Mouse (Mus musculus): ENCODE results near the gene Sfmbt2. TPM values are rescaled to one million over a fixed set of nuclear protein-coding genes. Genes with fewer than 3 reads are reported as not detected.
A peak's percentile ranks its signal among the peaks of the same experiment; 100 is the strongest.

Gene Sfmbt2
- total RNA-seq, 2 experiments from 2014 or later, result 2.2 to 2.3 TPM

- DNase-seq (ENCODE audit: low spot score in 2 of 2), result no peak
Measured at GRCm38 (mm10) chr2:10371899-10372298, 1.6 kb downstream of the Sfmbt2 start.

DNA sequence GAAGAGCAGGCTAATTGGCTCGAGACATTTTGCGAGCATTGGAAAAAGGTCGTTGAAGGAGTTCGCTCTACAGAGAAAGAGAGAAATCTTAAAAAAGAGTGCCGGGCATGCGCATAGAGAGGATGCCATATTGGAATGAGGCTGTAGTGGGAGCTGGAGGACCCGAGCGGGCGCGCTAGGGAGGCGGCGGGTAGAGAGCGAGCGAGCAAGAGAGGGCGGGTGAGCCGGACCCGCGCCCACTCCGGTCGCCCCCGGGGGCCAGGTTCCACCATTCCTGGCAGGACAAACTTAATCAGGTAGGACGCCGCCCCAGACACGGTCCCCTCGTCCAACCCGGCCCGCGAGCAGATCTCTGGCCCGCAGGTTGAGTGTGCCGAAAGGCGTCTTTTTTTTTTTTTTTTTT lies 2.0 kb downstream of the Sfmbt2 start:
- peak; percentile 63 for DNase-seq (ENCODE audit: low spot score in 2 of 2)

DNA sequence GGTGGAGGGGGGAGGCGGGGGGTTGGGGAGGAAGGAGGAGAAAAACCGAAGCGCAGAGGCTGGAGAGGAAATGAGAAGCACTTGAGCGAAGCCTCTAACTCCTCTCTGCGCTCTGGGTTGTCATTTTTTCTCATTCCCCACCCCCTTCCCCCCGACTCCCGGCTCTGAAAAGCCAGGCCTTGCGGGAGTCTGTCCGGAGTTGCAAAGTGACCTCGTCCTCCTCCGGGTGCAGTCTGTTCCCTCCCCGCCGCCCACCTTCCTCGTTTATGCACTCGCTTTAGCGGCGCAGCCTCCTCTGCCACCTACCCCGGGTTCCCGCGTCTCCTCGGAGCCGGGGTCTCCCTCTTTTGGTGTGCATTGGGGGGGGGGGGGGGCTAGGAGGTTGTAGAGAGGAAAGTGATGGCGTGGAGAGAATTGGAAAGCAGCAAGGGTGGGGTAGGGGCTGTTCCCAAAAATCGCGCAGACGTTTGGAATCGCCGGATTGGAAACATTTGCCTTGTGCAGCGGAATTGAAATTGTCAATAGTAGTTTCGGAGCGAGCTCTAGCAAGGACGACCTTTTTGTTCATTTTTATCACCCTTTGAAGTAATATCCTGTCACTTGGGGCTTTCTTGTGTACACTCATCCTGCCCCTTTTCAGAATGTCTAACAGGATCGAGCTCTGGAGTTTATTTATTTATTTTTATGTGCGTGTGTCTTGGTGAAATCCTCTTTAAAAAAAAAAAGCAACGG lies 2.6 kb downstream of the Sfmbt2 start:
- DNase-seq (ENCODE audit: low spot score in 2 of 2), result no peak

GRCm38 (mm10) chr2:10373508-10374206 lies 3.3 kb downstream of the Sfmbt2 start:
- no peak for DNase-seq (ENCODE audit: low spot score in 2 of 2)

DNA sequence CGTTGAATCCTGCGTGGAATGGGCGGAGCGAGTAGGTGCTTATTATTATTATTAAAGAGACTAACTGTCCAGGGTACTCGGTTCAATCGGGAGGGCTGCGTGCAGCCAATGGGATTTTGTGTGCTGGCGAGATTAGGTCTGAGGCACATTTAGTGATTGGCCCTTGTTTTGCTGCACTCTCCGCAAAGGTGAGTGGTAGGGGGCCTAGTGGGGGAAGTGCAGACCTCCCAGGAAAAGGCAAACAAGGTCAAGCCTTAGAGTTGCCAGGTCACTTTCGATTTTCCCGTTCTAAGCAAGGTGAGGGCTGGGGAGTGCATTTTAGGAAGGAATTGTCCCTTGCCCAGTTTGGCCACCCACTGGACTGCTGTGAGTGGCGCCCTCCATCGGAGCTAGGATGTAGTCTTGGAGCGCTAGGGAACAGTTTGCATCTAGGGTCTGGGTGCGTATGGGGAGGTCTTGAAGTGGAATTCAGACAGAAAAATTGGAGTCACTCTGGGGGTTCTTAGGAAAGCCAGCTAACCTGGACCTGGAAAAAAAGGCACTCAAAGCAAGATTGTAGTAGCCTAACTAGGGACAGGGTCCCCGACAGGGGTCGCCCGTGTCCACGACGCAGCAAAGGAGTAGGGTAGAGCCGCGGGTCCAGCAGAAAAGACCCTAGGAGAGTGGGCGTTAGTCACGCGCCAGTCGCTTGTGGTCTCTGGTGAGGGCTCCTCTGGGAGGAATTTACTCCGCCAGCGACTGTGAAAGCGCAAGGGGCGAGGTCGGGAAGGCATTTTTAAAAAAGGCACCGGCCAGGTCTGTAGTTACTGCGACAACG lies 4.1 kb downstream of the Sfmbt2 start:
- no peak for DNase-seq (ENCODE audit: low spot score in 2 of 2)

DNA sequence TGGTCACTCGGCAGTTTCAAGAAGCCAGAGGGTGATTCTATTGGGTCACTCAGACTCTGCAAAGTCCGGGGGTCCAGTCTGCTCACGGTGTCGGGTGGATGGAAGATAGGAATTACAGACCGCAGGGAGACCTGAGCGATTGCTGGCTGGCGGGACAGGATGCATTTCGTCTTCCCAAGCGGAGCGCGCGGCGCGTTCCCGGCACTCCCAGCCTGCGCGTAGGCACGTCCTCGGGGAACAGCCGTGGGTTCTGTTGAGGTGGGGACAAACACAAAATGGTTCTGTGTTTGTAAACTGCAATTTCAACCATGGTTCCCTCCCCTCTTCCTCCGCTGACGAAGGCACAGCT lies 4.7 kb downstream of the Sfmbt2 start:
- no peak for DNase-seq (ENCODE audit: low spot score in 2 of 2)

GRCm38 (mm10) chr2:10389988-10390387 lies 19.7 kb downstream of the Sfmbt2 start:
- no peak for DNase-seq (ENCODE audit: low spot score in 2 of 2)

DNA sequence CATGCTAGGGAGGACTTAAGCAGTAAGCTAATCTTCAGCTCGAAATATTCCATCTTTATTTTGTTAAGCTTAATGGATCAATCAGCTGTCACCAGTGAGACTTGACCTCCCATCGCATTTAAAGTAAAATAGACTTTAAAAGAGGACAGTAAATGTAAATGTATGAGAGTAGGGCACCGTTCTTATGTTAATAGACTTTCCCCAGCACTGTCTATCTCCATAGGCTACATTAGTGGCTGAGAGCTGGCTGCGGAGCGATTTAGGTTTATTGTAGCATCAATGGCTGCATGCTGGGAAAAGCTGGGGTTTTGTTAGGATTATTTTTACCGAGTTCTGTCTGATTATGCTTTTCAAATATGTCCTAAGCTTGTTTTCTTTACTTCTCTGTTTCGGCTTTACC lies 20.5 kb downstream of the Sfmbt2 start:
- DNase-seq (ENCODE audit: low spot score in 2 of 2), result no peak

- DNase-seq (ENCODE audit: low spot score in 2 of 2), result peak; percentile 37 to 65
Measured at GRCm38 (mm10) chr2:10395143-10395542, 24.8 kb downstream of the Sfmbt2 start.

GRCm38 (mm10) chr2:10397790-10398189 lies 27.5 kb downstream of the Sfmbt2 start:
- DNase-seq (ENCODE audit: low spot score in 2 of 2), result no peak

DNA sequence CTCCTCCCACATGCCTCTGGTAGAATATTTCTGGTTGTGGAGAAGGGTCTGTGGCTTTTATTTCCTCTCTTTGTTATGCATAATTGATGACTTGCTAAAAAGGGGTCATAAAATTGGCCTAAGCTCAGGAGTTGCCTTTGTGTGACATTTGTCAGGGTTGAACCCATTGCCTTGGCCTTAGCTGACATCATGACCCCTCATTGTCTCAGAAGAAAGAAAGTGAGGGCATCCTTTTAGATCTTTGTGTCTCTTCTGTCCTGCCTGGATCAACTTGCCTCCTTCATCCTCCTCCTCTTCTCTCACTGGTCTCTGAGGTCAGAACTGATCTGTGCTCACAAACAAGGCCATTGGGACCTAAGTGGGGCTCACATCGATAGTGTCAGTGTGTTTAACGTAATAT lies 35.8 kb downstream of the Sfmbt2 start:
- DNase-seq (ENCODE audit: low spot score in 2 of 2), result no peak

- DNase-seq (ENCODE audit: low spot score in 2 of 2), result no peak
Measured at GRCm38 (mm10) chr2:10409422-10409821, 39.1 kb downstream of the Sfmbt2 start.

- DNase-seq (ENCODE audit: low spot score in 2 of 2), result peak in 1 of 2 experiments; percentile 13
Measured at GRCm38 (mm10) chr2:10410069-10410468, 39.8 kb downstream of the Sfmbt2 start.

GRCm38 (mm10) chr2:10420944-10421420 lies 50.7 kb downstream of the Sfmbt2 start:
- DNase-seq (ENCODE audit: low spot score in 2 of 2), result no peak

- DNase-seq (ENCODE audit: low spot score in 2 of 2), result no peak
Measured at GRCm38 (mm10) chr2:10437290-10437689, 67.0 kb downstream of the Sfmbt2 start.

- no peak for DNase-seq (ENCODE audit: low spot score in 2 of 2)
Measured at GRCm38 (mm10) chr2:10441811-10442210, 71.5 kb downstream of the Sfmbt2 start.

GRCm38 (mm10) chr2:10453577-10453976 lies 83.3 kb downstream of the Sfmbt2 start:
- DNase-seq (ENCODE audit: low spot score in 2 of 2), result no peak

GRCm38 (mm10) chr2:10458309-10458708 lies 88.0 kb downstream of the Sfmbt2 start:
- no peak for DNase-seq (ENCODE audit: low spot score in 2 of 2)

DNA sequence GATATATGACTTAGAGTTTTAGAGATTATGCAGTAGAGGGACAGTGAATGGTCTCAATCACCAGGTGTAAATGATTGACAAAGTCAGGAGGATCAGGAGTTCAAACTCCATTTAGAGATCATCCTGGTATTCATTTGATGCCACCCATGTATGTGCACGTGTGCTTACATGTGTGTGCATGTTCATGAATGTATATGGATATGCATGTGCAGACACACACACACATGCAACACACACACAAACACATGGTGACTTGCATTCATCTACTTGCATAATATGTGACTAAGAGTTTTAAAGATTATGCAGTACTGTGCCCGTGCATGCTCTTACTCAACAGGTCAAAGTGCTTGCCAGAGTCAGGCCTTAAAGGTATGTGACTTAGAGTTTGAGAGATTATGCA lies 146.2 kb downstream of the Sfmbt2 start:
- no peak for DNase-seq (ENCODE audit: low spot score in 2 of 2)

DNA sequence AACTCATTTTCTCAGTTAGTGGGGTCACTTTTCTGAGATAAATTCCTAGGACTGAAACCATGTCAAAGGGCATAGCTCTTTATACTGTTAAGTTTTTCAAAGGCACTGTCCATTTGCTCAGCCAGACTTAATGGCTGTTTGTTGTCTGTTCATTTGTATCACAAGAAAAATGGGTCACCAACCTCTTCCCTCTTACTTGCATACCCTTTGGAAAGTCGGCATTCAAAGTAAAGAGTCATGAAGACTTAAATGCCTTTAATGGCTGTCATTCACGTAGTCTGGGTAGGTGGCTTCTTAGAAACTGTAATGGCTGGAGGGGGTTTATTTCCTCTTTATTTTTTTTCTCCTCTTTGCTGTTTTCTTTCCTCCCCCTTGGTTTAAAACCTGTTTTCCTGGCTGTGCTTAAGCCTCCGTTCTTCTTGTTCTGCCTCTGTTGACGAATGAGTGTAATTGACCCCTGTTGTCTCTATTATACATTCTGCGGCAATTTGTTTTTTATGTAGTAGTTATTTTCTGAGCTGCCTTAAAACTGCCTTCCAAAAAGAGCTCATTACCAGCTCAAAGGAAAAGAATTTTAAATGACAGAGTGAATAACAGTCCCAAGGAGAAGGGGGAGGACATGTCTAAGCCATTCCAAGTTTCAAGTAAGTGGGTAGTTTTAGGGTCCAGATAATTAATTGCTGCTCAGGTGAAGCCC lies 151.6 kb downstream of the Sfmbt2 start:
- DNase-seq (ENCODE audit: low spot score in 2 of 2), result no peak

DNA sequence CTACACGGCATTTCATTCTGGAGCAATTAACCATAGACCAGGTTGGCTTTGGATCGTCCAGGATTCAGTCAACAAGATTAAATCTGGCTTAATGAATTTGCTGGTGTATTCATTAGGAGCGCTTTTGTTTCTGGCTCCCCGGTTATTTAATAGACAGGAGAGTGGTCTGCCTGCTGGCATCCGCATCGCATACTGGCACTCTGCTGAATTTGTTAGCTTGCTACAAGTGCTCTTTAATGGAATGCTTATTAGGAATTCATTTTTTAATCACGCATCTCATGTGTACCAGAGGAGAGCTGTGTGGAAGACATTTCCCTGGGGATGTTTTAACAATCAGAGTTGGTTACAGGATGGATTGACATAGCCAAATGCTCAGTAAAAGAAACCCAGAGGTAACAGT lies 155.3 kb downstream of the Sfmbt2 start:
- no peak for DNase-seq (ENCODE audit: low spot score in 2 of 2)
